Mouse (Mus musculus) erythroid progenitor cell, adult 5-6 weeks (primary cell): Measurements from ENCODE around the gene Ldlrap1. TPM values are rescaled to one million over a fixed set of nuclear protein-coding genes. Genes with fewer than 3 reads are reported as not detected.
"Not testable (repeated sequence)": the region's sequence is repeated elsewhere in the genome, so short reads cannot be mapped to it uniquely, and the experiment has no call there.

Experiments used
- ATAC-seq: replicated peaks from 2 replicates; pipeline ENCODE4 v1.8.0; 2016; ENCODE audit warnings: moderate number of reproducible peaks, mild to moderate bottlenecking, moderate TSS enrichment, inconsistent platforms; ENCODE audit not compliant: poor library complexity, low FRiP score, severe bottlenecking
- total RNA-seq, 2 experiments: library from RNA; stranded (forward) in 1 of 2; stranded (reverse) in 1 of 2; fragments of 150-400 nt in 1 of 2; fragments of 186-747, 209-891 nt in 1 of 2; gene quantifications; 2 replicates each; pipeline versions ENCODE4 v1.2.3 to v1.2.4; 2015 to 2017; ENCODE audit warnings: low replicate concordance in 2 of 2

Gene Ldlrap1
- total RNA-seq (2015; ENCODE audit: low replicate concordance) (6.5 and 27.7 TPM in 2 replicates), total RNA-seq (2017; ENCODE audit: low replicate concordance) (17.3 and 21.3 TPM in 2 replicates)

DNA sequence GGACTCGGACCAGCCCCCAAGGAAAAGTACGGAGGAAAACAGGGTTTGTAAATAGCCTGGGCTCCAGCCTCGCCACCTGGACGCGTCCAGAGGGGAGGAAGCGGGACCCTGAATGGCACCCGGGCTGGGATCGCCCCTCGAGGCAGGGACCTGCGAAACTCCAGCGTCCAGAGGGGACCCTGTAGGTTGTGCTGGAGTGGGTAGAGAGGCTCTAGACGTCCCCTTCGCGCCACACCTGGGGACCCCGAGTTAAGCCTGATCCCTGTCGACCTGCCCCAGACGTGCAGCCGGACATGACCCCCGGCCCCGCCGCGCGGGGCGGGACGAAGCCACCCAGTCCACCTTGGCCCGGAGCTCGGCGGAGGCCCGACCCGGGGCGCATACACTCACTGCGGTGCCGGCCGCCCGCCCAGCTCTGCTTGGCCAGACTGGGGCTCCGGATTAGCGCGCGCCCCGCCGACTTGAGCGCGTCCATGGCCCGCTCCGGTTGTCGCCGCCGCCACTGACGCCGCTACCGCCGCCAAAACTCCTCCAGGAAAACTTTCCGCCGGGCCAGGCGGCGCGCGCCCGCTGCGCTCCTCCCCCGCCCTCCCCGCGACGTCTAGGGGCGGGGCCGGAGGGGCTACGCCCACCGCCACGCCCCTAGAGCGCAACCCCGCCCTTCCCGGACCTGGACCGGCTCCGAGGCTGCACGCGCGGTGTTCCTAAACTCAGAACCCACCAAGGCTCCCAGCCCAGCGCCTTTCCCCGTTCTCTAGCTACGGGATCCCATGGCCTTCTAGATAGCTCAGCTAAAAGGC, at the start of gene Ldlrap1:
Gene Ldlrap1, minus strand, starts transcription at position 599 of the 800 bp plus-strand sequence.
- ATAC-seq: peak; percentile 74

DNA sequence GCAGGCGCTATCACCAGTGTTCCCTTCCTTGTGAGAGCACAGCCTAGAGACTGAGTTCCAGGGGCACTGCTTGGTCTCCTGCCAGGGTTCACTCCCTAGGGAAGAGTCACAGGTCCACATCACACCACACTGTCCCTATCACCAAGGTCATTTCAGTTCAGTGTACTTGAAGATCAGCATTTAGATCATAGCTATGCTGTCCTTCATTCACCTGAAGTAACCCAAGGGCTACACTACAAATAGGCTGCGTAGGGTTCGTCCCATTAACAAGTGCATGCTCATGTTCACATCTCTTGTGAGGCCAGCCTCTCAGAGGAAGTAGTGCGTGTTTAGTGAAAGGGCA, 46.4 kb upstream of the Ldlrap1 start:
- ATAC-seq: no peak

- ATAC-seq: no peak
These were observed 45.8 kb upstream of the Ldlrap1 start for GRCm38 (mm10) chr4:134813406-134814228.

GRCm38 (mm10) chr4:134804765-134805164, 36.9 kb upstream of the Ldlrap1 start:
- no peak for ATAC-seq

- no peak for ATAC-seq
These were observed 34.9 kb upstream of the Ldlrap1 start for GRCm38 (mm10) chr4:134802765-134803164.

GRCm38 (mm10) chr4:134802155-134802554, 34.3 kb upstream of the Ldlrap1 start:
- no peak for ATAC-seq

DNA sequence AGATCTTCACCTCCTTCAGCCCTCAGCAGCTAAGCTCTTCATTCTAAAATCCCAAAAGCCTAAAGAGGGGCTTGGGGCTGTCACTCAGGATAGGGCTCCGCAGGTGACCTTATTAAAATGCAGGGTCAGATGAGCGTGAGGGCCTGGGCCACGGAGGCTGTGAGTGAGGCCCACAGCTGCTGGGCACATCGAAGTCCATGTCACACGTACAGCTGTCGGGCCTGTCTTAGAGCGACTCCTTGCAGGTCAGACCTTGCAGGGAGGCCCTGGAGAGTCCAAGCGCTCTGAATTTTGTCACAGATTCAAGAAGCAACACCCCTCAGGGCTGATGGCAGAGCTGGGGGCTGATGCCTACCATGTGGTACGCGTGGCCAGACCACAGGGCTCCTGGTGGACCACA, 32.9 kb upstream of the Ldlrap1 start:
- ATAC-seq: no peak

DNA sequence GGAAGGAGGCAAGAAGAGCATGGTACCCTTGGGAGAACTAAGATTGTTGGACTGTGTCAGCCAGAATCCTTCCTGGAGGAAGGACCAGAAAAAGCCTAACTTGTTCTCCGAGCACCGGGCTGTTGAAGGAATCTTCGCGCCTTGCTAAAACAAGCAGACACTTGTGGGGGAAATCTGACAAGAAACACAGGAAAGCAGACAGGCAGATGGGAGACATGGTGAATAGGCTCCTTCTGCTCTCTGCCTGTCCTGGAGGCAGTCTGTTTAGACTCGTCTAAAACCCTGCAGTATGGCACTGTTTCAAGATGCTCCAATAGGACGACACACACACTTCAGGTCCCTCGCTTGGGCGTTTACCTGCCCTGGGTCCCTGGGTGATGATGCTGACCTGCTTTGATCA, 32.3 kb upstream of the Ldlrap1 start:
- no peak for ATAC-seq

DNA sequence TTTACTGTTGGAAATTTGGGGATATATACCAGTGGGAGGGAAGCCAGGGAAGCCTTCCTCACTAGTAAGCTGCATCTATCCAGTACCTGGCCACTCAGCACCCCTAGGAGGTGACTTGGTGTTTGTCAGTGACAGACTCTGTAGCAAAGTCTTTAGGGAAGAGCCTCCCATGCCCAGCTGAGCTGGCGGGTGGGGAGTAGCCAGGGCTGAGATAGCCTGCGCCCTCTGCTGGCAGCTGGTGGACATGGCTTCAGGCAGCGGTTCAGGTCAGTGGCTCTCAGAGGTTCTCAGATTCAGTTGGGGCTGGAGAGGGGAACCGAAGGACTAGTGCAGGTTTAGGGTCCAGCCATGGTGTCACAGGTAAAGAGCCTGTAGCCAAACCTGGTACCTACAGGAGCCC, 31.4 kb upstream of the Ldlrap1 start:
- peak; percentile 82 for ATAC-seq

GRCm38 (mm10) chr4:134798861-134799260, 31.0 kb upstream of the Ldlrap1 start:
- no peak for ATAC-seq

- ATAC-seq: no peak
These were observed 29.8 kb upstream of the Ldlrap1 start for GRCm38 (mm10) chr4:134797621-134798020.

DNA sequence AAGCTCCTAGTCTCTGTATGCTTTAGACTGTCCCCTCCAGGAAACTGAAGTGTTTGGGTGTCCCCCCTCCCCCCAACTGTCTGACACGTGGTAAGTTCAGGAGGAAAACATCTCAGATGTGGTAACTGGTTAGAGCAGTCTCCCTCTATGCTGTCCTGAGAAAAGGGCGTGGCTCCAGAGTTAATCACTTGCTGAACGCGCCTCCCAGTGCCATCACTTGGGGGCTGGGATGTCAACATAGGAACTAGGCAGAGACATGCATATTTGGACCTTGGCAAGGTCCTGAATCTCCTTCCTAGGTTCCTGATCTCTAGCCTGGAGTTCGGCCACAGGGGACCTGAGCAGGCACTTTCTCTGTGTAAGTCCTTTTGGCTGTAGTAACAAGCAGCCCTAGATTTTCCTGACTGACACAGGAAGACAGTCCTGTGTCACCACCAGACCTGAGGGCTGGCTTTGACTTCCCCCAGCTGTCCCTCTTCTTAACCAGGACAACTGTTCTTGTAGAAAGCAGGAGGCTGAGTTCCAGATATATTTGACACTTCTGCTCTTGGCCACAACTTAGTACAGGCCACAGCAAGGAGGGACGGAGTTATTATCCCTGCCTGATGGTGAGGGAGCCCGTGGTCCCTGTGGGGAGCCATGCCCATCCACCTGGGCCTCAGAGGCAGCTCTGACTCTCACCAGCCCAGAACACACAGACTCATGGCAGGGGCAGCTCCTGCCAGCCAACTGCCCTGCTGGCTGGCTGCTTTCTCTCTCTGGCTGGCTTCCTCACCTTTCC, 28.9 kb upstream of the Ldlrap1 start:
- no peak for ATAC-seq

DNA sequence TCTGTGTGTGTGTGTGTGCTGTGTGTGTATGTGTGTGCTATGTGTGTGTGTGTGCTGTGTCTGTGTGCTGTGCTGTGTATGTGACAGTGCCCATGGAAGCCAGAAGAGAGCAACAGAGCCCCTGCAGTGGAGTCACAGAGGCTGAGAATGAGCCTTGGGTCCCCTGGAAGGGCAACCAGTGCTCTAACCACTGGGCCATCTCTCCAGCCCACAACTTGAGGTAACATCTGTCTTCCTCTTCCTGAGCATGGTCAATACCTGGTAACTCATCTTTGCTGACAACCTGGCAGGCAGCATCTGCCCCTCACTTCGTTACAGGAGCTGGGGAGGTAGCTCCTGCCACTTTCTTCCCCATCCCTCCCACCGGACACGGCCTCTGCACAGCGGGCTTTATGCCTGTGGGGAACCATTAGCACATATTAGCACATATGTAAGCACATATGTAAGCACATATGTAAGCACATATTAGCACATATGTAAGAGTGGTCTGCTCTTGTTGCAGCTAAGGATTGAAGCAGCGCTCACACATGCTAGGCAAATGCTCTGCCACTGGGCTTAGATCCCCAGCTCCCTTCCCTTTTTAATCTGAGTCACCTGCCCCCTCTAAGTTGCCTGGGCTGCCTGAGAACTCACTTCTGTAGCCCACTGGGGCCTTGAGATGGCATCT, 28.1 kb upstream of the Ldlrap1 start:
- no peak for ATAC-seq

- not testable (repeated sequence) for ATAC-seq
These were observed 27.1 kb upstream of the Ldlrap1 start for GRCm38 (mm10) chr4:134794959-134795358.

- ATAC-seq: 0 out of 2 replicates have a peak, but pooled peaks have one; percentile 55
These were observed 25.6 kb upstream of the Ldlrap1 start for GRCm38 (mm10) chr4:134793213-134793956.

DNA sequence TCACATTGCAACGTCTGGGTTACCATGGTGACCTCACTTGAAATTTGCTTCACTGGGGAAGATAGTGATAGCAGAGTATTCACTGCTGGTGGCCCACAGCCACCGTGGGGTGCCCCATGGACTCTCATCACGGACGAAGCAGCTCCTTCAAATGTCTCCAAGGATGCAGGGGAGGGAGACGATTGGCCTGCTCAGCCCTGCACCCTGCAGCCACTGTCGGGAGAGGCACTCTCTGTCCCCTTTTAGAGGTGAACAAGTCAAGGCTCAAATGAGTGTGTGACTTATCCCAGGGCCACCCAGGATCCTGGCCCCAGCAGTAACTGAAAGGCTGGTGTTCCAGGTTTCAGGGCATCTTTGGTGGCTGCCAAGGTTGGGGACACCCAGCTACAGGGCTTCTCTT, 23.9 kb upstream of the Ldlrap1 start:
- no peak for ATAC-seq

- no peak for ATAC-seq
These were observed 19.1 kb upstream of the Ldlrap1 start for GRCm38 (mm10) chr4:134786946-134787345.

DNA sequence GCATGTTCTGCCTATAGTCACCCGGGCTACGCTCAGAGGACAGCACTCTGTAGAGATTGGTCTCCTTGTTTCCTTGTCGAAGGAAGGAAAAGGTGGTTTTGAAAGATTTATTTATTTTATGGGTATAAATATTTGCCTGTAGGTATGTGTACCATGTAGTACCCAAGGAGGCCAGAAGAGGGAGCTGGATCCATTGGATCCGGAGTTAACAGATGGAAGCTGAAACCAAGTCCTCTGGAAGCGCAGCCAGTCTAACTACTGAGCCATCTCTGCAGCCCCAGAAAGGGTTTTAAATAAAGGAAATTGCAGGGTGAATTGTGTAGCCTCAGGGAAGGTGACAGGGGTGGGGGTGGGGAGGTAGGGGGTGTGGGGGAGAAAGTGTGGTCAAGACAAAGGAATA, 16.9 kb upstream of the Ldlrap1 start:
- ATAC-seq: 0 out of 2 replicates have a peak, but pooled peaks have one; percentile 39
